Mouse (Mus musculus): Measurements from ENCODE around the gene Cdc42se1.

DNA sequence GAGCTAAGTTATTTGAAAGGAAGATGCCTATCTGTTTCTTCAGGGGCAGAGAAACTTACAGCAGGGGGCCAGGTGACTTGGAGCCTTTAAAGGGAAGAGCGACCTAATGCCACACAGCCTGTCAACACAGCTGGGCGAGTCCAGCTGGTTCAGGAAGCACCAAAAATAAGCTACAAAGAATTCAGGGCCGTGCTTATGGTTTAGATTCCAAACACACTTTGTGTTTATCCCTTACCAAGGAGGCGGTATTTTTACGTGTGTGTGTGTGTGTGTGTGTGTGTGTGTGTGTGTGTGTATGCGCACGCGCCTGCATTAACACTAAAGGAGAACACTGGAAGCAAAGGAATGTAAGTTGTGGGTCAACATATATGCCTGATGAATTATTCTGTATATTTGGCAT, 52.2 kb downstream of the Cdc42se1 start:
- TF ChIP-seq POLR2A (IDR thresholded peaks at IDR 0.05; ENCODE audit: borderline replicate concordance, extremely low read depth, insufficient read depth, insufficient read length, poor library complexity, severe bottlenecking), result no peak
- TF ChIP-seq CTCF (IDR thresholded peaks at IDR 0.05; ENCODE audit: borderline replicate concordance, extremely low read depth, insufficient read depth, insufficient read length), result no peak

Measured in brain, embryonic 14.5 days (tissue).